Mouse (Mus musculus) mature B cell (primary cell): ENCODE results near the gene Trp53inp2.

ENCODE experiments used
- in situ Hi-C: fragments of 300-500 bp; cut with MboI; formaldehyde crosslinking; loops from 2 replicates; pipeline ENCODE4 v1.14.3; 2019

Gene Trp53inp2

GRCm38 (mm10) chr2:155380261-155381059 is at the start of gene Trp53inp2:
Gene Trp53inp2, plus strand, starts transcription at chr2:155381059.
- in situ Hi-C loops, result no loop called here

- in situ Hi-C loops, result no loop called here
Observed at GRCm38 (mm10) chr2:155331351-155331750, 49.5 kb upstream of the Trp53inp2 start.

- in situ Hi-C loops, result no loop called here
Observed at GRCm38 (mm10) chr2:155333421-155333820, 47.4 kb upstream of the Trp53inp2 start.

GRCm38 (mm10) chr2:155335231-155335630 is 45.6 kb upstream of the Trp53inp2 start:
- in situ Hi-C loops, result no loop called here

GRCm38 (mm10) chr2:155336254-155336653 is 44.6 kb upstream of the Trp53inp2 start:
- in situ Hi-C loops, result no loop called here

- in situ Hi-C loops, result no loop called here
Observed at GRCm38 (mm10) chr2:155340166-155340565, 40.7 kb upstream of the Trp53inp2 start.

GRCm38 (mm10) chr2:155346670-155347069 is 34.2 kb upstream of the Trp53inp2 start:
- in situ Hi-C loops, result no loop called here

- in situ Hi-C loops, result no loop called here
Observed at GRCm38 (mm10) chr2:155354402-155354801, 26.5 kb upstream of the Trp53inp2 start.

- in situ Hi-C loops, result no loop called here
Observed at GRCm38 (mm10) chr2:155356971-155357591, 23.8 kb upstream of the Trp53inp2 start, which contains the start of gene Pigu. Gene Pigu, minus strand, starts transcription at chr2:155357430.

- in situ Hi-C loops, result no loop called here
Observed at GRCm38 (mm10) chr2:155357686-155358399, 23.0 kb upstream of the Trp53inp2 start.

GRCm38 (mm10) chr2:155367635-155368284 is 13.1 kb upstream of the Trp53inp2 start:
- in situ Hi-C loops, result no loop called here

- in situ Hi-C loops, result no loop called here
Observed at GRCm38 (mm10) chr2:155369333-155369883, 11.5 kb upstream of the Trp53inp2 start.

GRCm38 (mm10) chr2:155372451-155372850 is 8.4 kb upstream of the Trp53inp2 start:
- in situ Hi-C loops, result no loop called here

GRCm38 (mm10) chr2:155373302-155373701 is 7.6 kb upstream of the Trp53inp2 start:
- in situ Hi-C loops, result no loop called here

GRCm38 (mm10) chr2:155373886-155374285 is 7.0 kb upstream of the Trp53inp2 start:
- in situ Hi-C loops, result no loop called here

- in situ Hi-C loops, result no loop called here
Observed at GRCm38 (mm10) chr2:155374521-155374920, 6.3 kb upstream of the Trp53inp2 start.

- in situ Hi-C loops, result no loop called here
Observed at GRCm38 (mm10) chr2:155376191-155376590, 4.7 kb upstream of the Trp53inp2 start.

- in situ Hi-C loops, result no loop called here
Observed at GRCm38 (mm10) chr2:155381060-155381437, 190 bp downstream of the Trp53inp2 start.

GRCm38 (mm10) chr2:155381643-155382331 is 928 bp downstream of the Trp53inp2 start:
- in situ Hi-C loops, result no loop called here

GRCm38 (mm10) chr2:155382332-155382700 is 1.5 kb downstream of the Trp53inp2 start:
- in situ Hi-C loops, result no loop called here

- in situ Hi-C loops, result no loop called here
Observed at GRCm38 (mm10) chr2:155382791-155383438, 2.1 kb downstream of the Trp53inp2 start.
